Mouse (Mus musculus) CD8-positive naive resting alpha-beta T cell, adult 57 days (primary cell): ENCODE results near the gene Cdkal1. TPM values are rescaled to one million over a fixed set of nuclear protein-coding genes. Genes with fewer than 3 reads are reported as not detected.

Source experiments
- total RNA-seq: library from RNA; stranded (reverse); gene quantifications from one replicate; pipeline ENCODE4 v1.2.4, GENCODE M21; 2023

The Cdkal1 gene
- total RNA-seq, result 74.8 TPM

DNA sequence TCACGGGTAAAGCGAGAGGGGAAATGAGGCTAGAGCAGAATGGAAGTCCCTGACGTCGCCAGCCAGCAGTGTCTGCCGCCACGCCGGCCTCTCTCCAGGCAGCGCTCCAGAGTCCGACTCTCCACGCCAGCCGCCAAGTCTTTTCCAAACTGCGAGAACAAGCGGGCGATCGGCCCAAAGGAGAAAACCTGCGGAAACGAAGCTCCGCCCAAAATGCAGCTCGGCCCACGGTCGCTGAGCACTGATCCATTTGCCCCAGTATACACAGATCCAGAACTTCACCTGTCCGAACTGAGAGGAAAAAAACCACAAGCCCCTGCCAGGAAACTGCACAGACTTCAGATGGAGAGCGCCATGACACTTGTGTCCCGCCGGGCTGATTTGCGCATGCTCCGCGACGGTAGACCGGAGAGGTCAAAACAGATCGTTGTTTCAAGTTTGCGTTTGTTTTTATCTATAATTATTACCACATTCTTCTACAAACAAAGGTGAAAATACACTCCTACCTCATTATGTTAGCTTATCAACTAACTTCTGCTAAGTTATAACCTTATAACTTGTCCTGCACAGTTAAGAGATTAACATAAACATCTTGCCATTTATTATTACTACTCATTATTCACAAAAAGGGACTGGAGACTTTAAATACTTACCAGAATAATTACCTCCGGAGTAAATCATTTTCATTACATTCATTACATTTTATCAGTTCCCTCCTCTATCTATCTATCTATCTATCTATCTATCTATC lies at the start of gene Cdkal1:
Gene Cdkal1, minus strand, starts transcription at position 394 of the 751 bp plus-strand sequence.

Other genes with a start within 250 kb of the Cdkal1 start
- gene E2f3, start 130.4 kb upstream of the Cdkal1 start, total RNA-seq, result 2.3 TPM